Mouse (Mus musculus) lung, embryonic 16.5 days (tissue): Measurements from ENCODE around the gene AI467606. TPM values are rescaled to one million over a fixed set of nuclear protein-coding genes. Genes with fewer than 3 reads are reported as not detected.

Experiments used
- microRNA-seq: library from miRNA; unstranded; fragments of <30 nt; microRNA quantifications from one replicate; pipeline ENCODE4, GENCODE M21; 2016
- polyA plus RNA-seq: library from polyadenylated mRNA; unstranded; fragments of >200 nt; fragmentation: Nextera tagmentation; extraction: Ambion mirVana; gene quantifications from 2 replicates; pipeline ENCODE4 v1.2.1, GENCODE M21; 2015

AI467606 gene
- polyA plus RNA-seq, 1 experiment from 2014 or later, result 11.5 TPM

Small RNAs within 50 kb of the gene (microRNA-seq; reads per million reads assigned to microRNA genes)
- gene Gm44343, result not detected

Other genes with a start within 250 kb of the AI467606 start
- gene Doc2a, start 243.9 kb upstream of the AI467606 start, polyA plus RNA-seq, result 0.49 and 0.63 TPM in 2 replicates
- gene Hirip3, start 229.4 kb upstream of the AI467606 start, polyA plus RNA-seq, result 30.3 and 32.3 TPM in 2 replicates
- gene Ino80e, start 229.0 kb upstream of the AI467606 start, polyA plus RNA-seq, result 76.5 and 89.3 TPM in 2 replicates
- 55.8 and 58.3 TPM in 2 replicates for gene Taok2, start 206.7 kb upstream of the AI467606 start, polyA plus RNA-seq
- gene Tmem219, start 168.4 kb upstream of the AI467606 start, polyA plus RNA-seq, result 28.4 and 30.8 TPM in 2 replicates
- 11.7 and 12.3 TPM in 2 replicates for gene Kctd13, start 162.5 kb upstream of the AI467606 start, polyA plus RNA-seq
- 0.14 and 0.20 TPM in 2 replicates for gene Asphd1, start 141.8 kb upstream of the AI467606 start, polyA plus RNA-seq
- 0.36 and 0.63 TPM in 2 replicates for gene Sez6l2, start 140.8 kb upstream of the AI467606 start, polyA plus RNA-seq
- 119 and 122 TPM in 2 replicates for gene Cdipt, start 115.4 kb upstream of the AI467606 start, polyA plus RNA-seq
- 0.89 and 2.1 TPM in 2 replicates for gene Cdiptos, start 115.3 kb upstream of the AI467606 start, polyA plus RNA-seq
- 14.9 and 17.9 TPM in 2 replicates for gene Mvp, start 76.7 kb upstream of the AI467606 start, polyA plus RNA-seq
- 0.62 and 0.93 TPM in 2 replicates for gene Pagr1b, start 74.9 kb upstream of the AI467606 start, polyA plus RNA-seq
- gene Pagr1a, start 74.0 kb upstream of the AI467606 start, polyA plus RNA-seq, result 45.9 and 67.2 TPM in 2 replicates
- gene Gm42742, start 70.3 kb upstream of the AI467606 start, polyA plus RNA-seq, result 39.1 and 63.1 TPM in 2 replicates
- 4.5 TPM in 2 replicates for gene Prrt2, start 70.1 kb upstream of the AI467606 start, polyA plus RNA-seq
- gene Maz, start 64.3 kb upstream of the AI467606 start, polyA plus RNA-seq, result 38.6 and 46.1 TPM in 2 replicates
- 140 and 153 TPM in 2 replicates for gene Kif22, start 48.9 kb upstream of the AI467606 start, polyA plus RNA-seq
- 7.1 TPM in 1 of 2 replicates, not detected in the other for gene Zg16, start 4.0 kb upstream of the AI467606 start, polyA plus RNA-seq
- gene Qprt, start 30.9 kb downstream of the AI467606 start, polyA plus RNA-seq, result 0.43 and 1.2 TPM in 2 replicates
- 0.44 and 0.70 TPM in 2 replicates for gene Spn, start 46.5 kb downstream of the AI467606 start, polyA plus RNA-seq
- gene Cd2bp2, start 104.7 kb downstream of the AI467606 start, polyA plus RNA-seq, result 53.9 and 54.0 TPM in 2 replicates
- gene Tbc1d10b, start 117.1 kb downstream of the AI467606 start, polyA plus RNA-seq, result 20.5 and 23.8 TPM in 2 replicates
- gene Mylpf, start 117.5 kb downstream of the AI467606 start, polyA plus RNA-seq, result 47.4 and 105 TPM in 2 replicates
- gene Zfp553, start 141.7 kb downstream of the AI467606 start, polyA plus RNA-seq, result 27.7 and 32.3 TPM in 2 replicates
- gene Sept1, start 141.8 kb downstream of the AI467606 start, polyA plus RNA-seq, result 23.2 and 23.4 TPM in 2 replicates
- 36.9 and 48.7 TPM in 2 replicates for gene Zfp771, start 152.9 kb downstream of the AI467606 start, polyA plus RNA-seq
- 138 and 147 TPM in 2 replicates for gene Dctpp1, start 169.3 kb downstream of the AI467606 start, polyA plus RNA-seq
- 49.6 and 54.5 TPM in 2 replicates for gene Sephs2, start 182.7 kb downstream of the AI467606 start, polyA plus RNA-seq
- gene Itgal, start 204.9 kb downstream of the AI467606 start, polyA plus RNA-seq, result 2.1 and 3.1 TPM in 2 replicates